Mouse (Mus musculus): ENCODE measurements around the gene Med14.

DNA sequence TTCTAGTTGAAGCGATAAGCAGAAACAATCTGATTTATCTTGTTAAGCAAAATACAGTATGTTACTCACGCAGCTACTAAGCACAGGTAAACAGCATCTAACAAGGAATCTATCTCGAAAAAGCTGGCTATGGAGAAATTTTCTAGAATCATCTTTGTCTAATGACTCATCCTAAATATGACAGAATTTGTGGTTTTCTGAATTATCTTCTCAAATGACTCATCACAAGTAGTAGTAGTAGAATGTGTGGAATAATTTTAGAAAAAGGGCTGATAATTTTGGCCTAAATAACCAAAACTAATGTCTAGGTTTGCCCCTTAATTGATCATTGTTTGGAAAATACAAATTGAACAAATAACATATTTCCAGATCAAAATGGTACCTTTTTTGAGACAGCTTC lies 15.1 kb downstream of the Med14 start:
- no peak for TF ChIP-seq CTCF (IDR thresholded peaks at IDR 0.05; ENCODE audit: low read depth, low read length)
- TF ChIP-seq POLR2A (IDR thresholded peaks at IDR 0.05; ENCODE audit: extremely low read depth, insufficient read depth, low read length), result no peak

All from liver, adult 2 months (tissue).